Mouse (Mus musculus): Measurements from ENCODE around the gene Mpp3. TPM values are rescaled to one million over a fixed set of nuclear protein-coding genes. Genes with fewer than 3 reads are reported as not detected.

The Mpp3 gene
- total and polyA plus RNA-seq, 3 experiments, result 0.12 to 3.8 (median 0.31) TPM

- Histone ChIP-seq H3K27ac (ENCODE audit: insufficient read depth, low read depth) (no peak overlapping the region), H3K79me2 (replicated peaks; ENCODE audit: control insufficient read depth, extremely low read depth, insufficient read depth, poor library complexity, severe bottlenecking) (no peaks in the 10 kb centered on the region), H3K4me2 (ENCODE audit: insufficient read depth, low read depth, poor library complexity, severe bottlenecking) (no peak overlapping the region), H3K4me1 (ENCODE audit: control insufficient read depth in 1 of 2, insufficient read depth in 2 of 2) (peaks cover 0 to 7% of the 10 kb centered on the region in 2 experiments; a peak in 2 of 4 replicates), H3K4me3 (replicated peaks in 1 of 3; ENCODE audit: low read depth in 2 of 3, low read length in 2 of 3, poor library complexity in 1 of 3) (no peak overlapping the region), H3K27me3 (replicated peaks) (peaks cover 90% of the 10 kb centered on the region), H3K36me3 (replicated peaks in 1 of 2; ENCODE audit: control insufficient read depth in 1 of 2, insufficient read depth in 1 of 2, low read length in 1 of 2) (no peaks in the 10 kb centered on the region), H3K9ac (ENCODE audit: insufficient read depth, low read depth) (no peak overlapping the region), H3K9me3 (replicated peaks; ENCODE audit: low read length) (peaks cover 3% of the 10 kb centered on the region)
- no peak for DNase-seq (ENCODE audit: extremely low read depth)
- in situ Hi-C loops (cut with MboI; ENCODE audit: low pct_ligation_motif_present, low pct_unique_long_range_greater_than_20kb, low sequenced_read_pairs) (no loop called here), dilution Hi-C loops (cut with MboI; ENCODE audit: extremely low pct_ligation_motif_present, extremely low pct_unique_long_range_greater_than_20kb, low sequenced_read_pairs) (no loop called here)
- TF ChIP-seq USF1 (IDR thresholded peaks at IDR 0.05; ENCODE audit: low read depth, low read length), result no peak
- TF ChIP-seq MEF2A (IDR thresholded peaks at IDR 0.05; ENCODE audit: borderline replicate concordance, low read depth, low read length), result no peak
- TF ChIP-seq SIN3A (IDR thresholded peaks at IDR 0.05; ENCODE audit: low read length), result no peak
- TF ChIP-seq ZC3H11A (IDR thresholded peaks at IDR 0.05; ENCODE audit: low read depth, low read length), result no peak
- no peak for TF ChIP-seq MAX (IDR thresholded peaks at IDR 0.05; ENCODE audit: low read length)
- TF ChIP-seq BHLHE40 (IDR thresholded peaks at IDR 0.05; ENCODE audit: low read depth, low read length), result no peak
- no peak for TF ChIP-seq ETS1 (conservative IDR thresholded peaks at IDR 0.05; ENCODE audit: low read depth, low read length)
- TF ChIP-seq MAFK (IDR thresholded peaks at IDR 0.05; ENCODE audit: insufficient replicate concordance, low read length), result no peak
- no peak for TF ChIP-seq ZMIZ1 (IDR thresholded peaks at IDR 0.05; ENCODE audit: low read depth, low read length)
- no peak for TF ChIP-seq POLR2AphosphoS2 (IDR thresholded peaks at IDR 0.05; ENCODE audit: low read depth, low read length)
- TF ChIP-seq PAX5 (IDR thresholded peaks at IDR 0.05; ENCODE audit: low read length), result no peak
Observed at GRCm38 (mm10) chr11:102016136-102016535, 12.1 kb downstream of the Mpp3 start.

- Histone ChIP-seq H3K4me3 (replicated peaks in 1 of 3; ENCODE audit: low read depth in 2 of 3, low read length in 2 of 3, poor library complexity in 1 of 3) (no peak overlapping the region), H3K79me2 (replicated peaks; ENCODE audit: control insufficient read depth, extremely low read depth, insufficient read depth, poor library complexity, severe bottlenecking) (no peaks in the 10 kb centered on the region), H3K4me2 (ENCODE audit: insufficient read depth, low read depth, poor library complexity, severe bottlenecking) (no peak overlapping the region), H3K27me3 (replicated peaks) (peaks cover 91% of the 10 kb centered on the region), H3K9me3 (replicated peaks; ENCODE audit: low read length) (peaks cover 3% of the 10 kb centered on the region), H3K27ac (ENCODE audit: insufficient read depth, low read depth) (no peak overlapping the region), H3K4me1 (ENCODE audit: control insufficient read depth in 1 of 2, insufficient read depth in 2 of 2) (peaks cover 0 to 7% of the 10 kb centered on the region in 2 experiments; a peak in 2 of 4 replicates), H3K36me3 (replicated peaks in 1 of 2; ENCODE audit: control insufficient read depth in 1 of 2, insufficient read depth in 1 of 2, low read length in 1 of 2) (no peaks in the 10 kb centered on the region), H3K9ac (ENCODE audit: insufficient read depth, low read depth) (no peak overlapping the region)
- TF ChIP-seq UBTF (IDR thresholded peaks at IDR 0.05; ENCODE audit: low read depth, low read length) (no peak), CHD2 (IDR thresholded peaks at IDR 0.05; ENCODE audit: low read length) (no peak), HCFC1 (IDR thresholded peaks at IDR 0.05; ENCODE audit: low read depth, low read length) (no peak), MXI1 (IDR thresholded peaks at IDR 0.05; ENCODE audit: low read depth, low read length) (no peak)
- in situ Hi-C loops (cut with MboI; ENCODE audit: low pct_ligation_motif_present, low pct_unique_long_range_greater_than_20kb, low sequenced_read_pairs), result no loop called here
- dilution Hi-C loops (cut with MboI; ENCODE audit: extremely low pct_ligation_motif_present, extremely low pct_unique_long_range_greater_than_20kb, low sequenced_read_pairs), result no loop called here
- DNase-seq (ENCODE audit: extremely low read depth), result peak; percentile 12
Observed at GRCm38 (mm10) chr11:102015472-102015871, 12.8 kb downstream of the Mpp3 start.

Measured in CH12.LX (cell line).